Mouse (Mus musculus) mammary gland, adult 2 months (tissue): Measurements from ENCODE around the gene Gm9999. TPM values are rescaled to one million over a fixed set of nuclear protein-coding genes. Genes with fewer than 3 reads are reported as not detected.

Experiments
- polyA plus RNA-seq: library from polyadenylated mRNA; depleted of rRNA; stranded (reverse); fragments of >200 nt; gene quantifications from 2 replicates; pipeline ENCODE4 v1.2.3, GENCODE M21; 2012; ENCODE audit warnings: low replicate concordance; rRNA removed

Gm9999 gene
- not detected in 2 replicates for polyA plus RNA-seq

DNA sequence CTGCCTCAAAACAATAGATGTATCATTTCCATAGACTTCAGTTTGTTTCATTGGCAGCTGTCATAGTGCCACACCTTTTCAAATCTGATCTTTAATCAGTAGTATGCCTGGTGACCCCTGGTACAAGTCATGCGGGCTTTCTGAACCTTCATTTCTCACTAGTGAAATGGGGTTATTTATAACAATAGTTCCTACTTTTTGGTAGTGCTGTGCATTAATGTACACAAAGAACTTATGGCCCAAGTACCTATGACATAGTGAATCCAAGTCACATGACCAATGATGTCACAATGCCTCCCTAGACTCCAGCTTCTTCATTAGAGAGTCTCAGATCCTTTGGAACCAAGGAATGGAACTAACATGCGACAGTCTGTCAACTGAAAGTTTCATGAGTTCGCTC, at the start of gene Gm9999:
TSS of gene Gm9999 (plus strand) at position 301 of the 400 bp plus-strand sequence.

GRCm38 (mm10) chr7:46957831-46958691, 25.3 kb upstream of the Gm9999 start, which contains the start of gene Uevld:
Gene Uevld (minus strand): TSS chr7:46958527.

GRCm38 (mm10) chr7:47008168-47008993, 25.0 kb downstream of the Gm9999 start, which contains the start of gene Spty2d1:
Gene Spty2d1 (minus strand): TSS chr7:47008411.

Other genes starting within 250 kb of the Gm9999 start
- 0.06 TPM in 1 of 2 replicates, not detected in the other for gene Saa1, start 240.6 kb upstream of the Gm9999 start, polyA plus RNA-seq
- 0.04 TPM in 1 of 2 replicates, not detected in the other for gene Saa2, start 231.8 kb upstream of the Gm9999 start, polyA plus RNA-seq
- 12.3 and 18.5 TPM in 2 replicates for gene Hps5, start 187.5 kb upstream of the Gm9999 start, polyA plus RNA-seq
- 6.3 and 8.6 TPM in 2 replicates for gene Gtf2h1, start 187.5 kb upstream of the Gm9999 start, polyA plus RNA-seq
- gene Ldha, start 142.1 kb upstream of the Gm9999 start, polyA plus RNA-seq = 777 and 2,450 TPM in 2 replicates
- 0.29 TPM in 1 of 2 replicates, not detected in the other for gene Ldhc, start 122.4 kb upstream of the Gm9999 start, polyA plus RNA-seq
- gene Tsg101, start 63.6 kb upstream of the Gm9999 start, polyA plus RNA-seq = 78.6 and 136 TPM in 2 replicates
- 2.4 and 6.0 TPM in 2 replicates for gene Uevld, start 25.1 kb upstream of the Gm9999 start, polyA plus RNA-seq
- gene Spty2d1, start 24.8 kb downstream of the Gm9999 start, polyA plus RNA-seq = 4.7 and 5.3 TPM in 2 replicates
- 71.9 and 117 TPM in 2 replicates for gene Tmem86a, start 67.0 kb downstream of the Gm9999 start, polyA plus RNA-seq
- gene Ptpn5, start 150.1 kb downstream of the Gm9999 start, polyA plus RNA-seq = 9.4 and 15.8 TPM in 2 replicates
- gene Mrgpra6, start 221.3 kb downstream of the Gm9999 start, polyA plus RNA-seq = not detected in 2 replicates